Mouse (Mus musculus) cerebellum, adult 18-20 months (tissue): Measurements from ENCODE around the gene Birc6.

Experiments
- DNase-seq, 2 experiments: peaks; one replicate each; pipeline ENCODE4 v3.0.0; 2021

Gene Birc6

GRCm38 (mm10) chr17:74527729-74528607, at the start of gene Birc6:
Birc6 (plus strand) TSS chr17:74528295.
- DNase-seq, result peak; percentile 100

GRCm38 (mm10) chr17:74480361-74481069, 47.6 kb upstream of the Birc6 start:
- no peak for DNase-seq

- DNase-seq, result peak; percentile 96 to 98
Observed at GRCm38 (mm10) chr17:74489024-74489900, 38.8 kb upstream of the Birc6 start, which contains the start of gene Yipf4. Yipf4 (plus strand) TSS chr17:74489493.

- no peak for DNase-seq
Observed at GRCm38 (mm10) chr17:74489901-74490220, 38.2 kb upstream of the Birc6 start.

GRCm38 (mm10) chr17:74491565-74491964, 36.5 kb upstream of the Birc6 start:
- DNase-seq, result no peak

GRCm38 (mm10) chr17:74500204-74500603, 27.9 kb upstream of the Birc6 start:
- DNase-seq, result no peak

- no peak for DNase-seq
Observed at GRCm38 (mm10) chr17:74501085-74501484, 27.0 kb upstream of the Birc6 start.

GRCm38 (mm10) chr17:74507934-74508333, 20.2 kb upstream of the Birc6 start:
- no peak for DNase-seq

GRCm38 (mm10) chr17:74508600-74508999, 19.5 kb upstream of the Birc6 start:
- DNase-seq, result no peak

- no peak for DNase-seq
Observed at GRCm38 (mm10) chr17:74512308-74512707, 15.8 kb upstream of the Birc6 start.

GRCm38 (mm10) chr17:74522797-74523723, 5.0 kb upstream of the Birc6 start:
- no peak for DNase-seq

GRCm38 (mm10) chr17:74526117-74526516, 2.0 kb upstream of the Birc6 start:
- no peak for DNase-seq

- DNase-seq, result peak; percentile 3 to 8
Observed at GRCm38 (mm10) chr17:74526806-74527653, 1.1 kb upstream of the Birc6 start.

- peak in 1 of 2 experiments; percentile 44 for DNase-seq
Observed at GRCm38 (mm10) chr17:74528648-74529532, 795 bp downstream of the Birc6 start.

- DNase-seq, result peak in 1 of 2 experiments; percentile 6
Observed at GRCm38 (mm10) chr17:74529533-74529824, 1.4 kb downstream of the Birc6 start.

- no peak for DNase-seq
Observed at GRCm38 (mm10) chr17:74534971-74535370, 6.9 kb downstream of the Birc6 start.

GRCm38 (mm10) chr17:74537526-74537925, 9.4 kb downstream of the Birc6 start:
- DNase-seq, result no peak

GRCm38 (mm10) chr17:74543615-74544014, 15.5 kb downstream of the Birc6 start:
- no peak for DNase-seq

GRCm38 (mm10) chr17:74554118-74554517, 26.0 kb downstream of the Birc6 start:
- no peak for DNase-seq

GRCm38 (mm10) chr17:74559891-74560290, 31.8 kb downstream of the Birc6 start:
- DNase-seq, result peak; percentile 47 to 59
